Mouse (Mus musculus): ENCODE measurements at regions not wholly inside any gene's neighbourhood (a gene's known extent, or its start where the extent isn't known, plus 50 kb on each side); places are given as distances from the start of the nearest gene placed in this dataset.

GRCm38 (mm10) chr4:131500928-131501650, 337.0 kb downstream of the Ptpru start:
- no peak for DNase-seq

DNA sequence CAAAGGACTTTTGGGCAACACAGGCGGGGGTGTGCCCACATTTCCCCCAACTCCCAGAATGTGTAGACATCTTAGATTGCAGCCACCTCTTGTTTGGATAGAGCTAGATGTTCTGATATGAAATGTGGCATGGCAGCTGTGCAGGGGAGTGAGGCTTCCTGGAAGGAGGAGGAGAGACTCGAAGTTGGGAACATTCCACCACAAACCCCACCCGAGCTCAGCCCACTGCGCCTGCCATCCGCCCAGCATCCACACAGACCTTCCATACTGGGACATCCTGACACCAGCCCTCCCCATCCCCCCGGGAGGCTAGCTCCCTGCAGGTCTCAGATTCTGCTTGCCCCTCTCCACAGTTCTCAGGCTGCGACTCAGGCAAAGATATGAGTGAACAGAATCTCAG, 329.9 kb downstream of the Ptpru start:
- DNase-seq, result no peak

DNA sequence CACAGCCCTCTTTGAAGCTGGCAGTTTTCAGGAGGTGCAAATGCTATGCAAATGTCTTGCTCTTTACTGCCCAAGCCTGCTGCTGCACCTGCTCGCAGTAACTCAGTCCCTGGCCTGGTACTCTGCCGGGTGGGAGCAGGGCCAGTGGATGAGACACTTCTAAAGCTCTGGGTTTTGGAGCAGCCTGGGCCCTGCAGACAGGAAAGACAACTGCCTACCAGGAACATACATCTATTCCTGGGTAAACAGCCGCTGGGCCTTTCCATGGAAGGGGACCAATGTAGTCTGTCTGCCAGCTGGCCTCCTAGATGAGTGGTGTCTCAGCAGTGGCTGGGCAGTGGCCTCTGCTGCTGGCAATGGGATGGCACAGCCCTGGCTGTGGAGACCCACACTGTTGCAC, 326.5 kb downstream of the Ptpru start:
- DNase-seq, result no peak

- DNase-seq, result no peak
Observed at GRCm38 (mm10) chr4:131512768-131513167, 325.3 kb downstream of the Ptpru start.

- DNase-seq, result no peak
Observed at GRCm38 (mm10) chr4:131520636-131521306, 317.3 kb downstream of the Ptpru start.

GRCm38 (mm10) chr4:131521307-131521651, 316.8 kb downstream of the Ptpru start:
- DNase-seq, result no peak

DNA sequence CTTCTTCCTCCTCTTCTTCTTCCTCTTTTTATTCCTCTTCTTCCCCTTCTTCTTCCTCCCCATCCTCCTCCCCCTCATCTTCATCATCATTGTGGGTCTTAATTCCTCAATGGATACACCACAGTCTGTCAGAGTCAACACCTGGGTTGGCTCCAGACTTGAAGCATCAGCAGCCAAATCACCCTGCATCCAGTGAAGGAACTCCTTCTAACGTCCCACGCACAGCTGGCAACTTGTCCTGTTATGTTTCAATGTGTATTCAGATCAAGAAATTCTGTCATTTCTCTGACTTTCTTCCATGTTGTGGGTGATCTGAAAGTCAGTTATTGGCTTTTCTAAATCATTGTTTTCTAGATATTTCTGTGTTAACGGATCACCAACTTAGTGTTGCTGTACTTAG, 312.9 kb downstream of the Ptpru start:
- no peak for DNase-seq

- DNase-seq, result no peak
Observed at GRCm38 (mm10) chr4:131530491-131530890, 307.6 kb downstream of the Ptpru start.

- peak; percentile 30 to 73 for DNase-seq
Observed at GRCm38 (mm10) chr4:131531003-131531402, 307.1 kb downstream of the Ptpru start.

DNA sequence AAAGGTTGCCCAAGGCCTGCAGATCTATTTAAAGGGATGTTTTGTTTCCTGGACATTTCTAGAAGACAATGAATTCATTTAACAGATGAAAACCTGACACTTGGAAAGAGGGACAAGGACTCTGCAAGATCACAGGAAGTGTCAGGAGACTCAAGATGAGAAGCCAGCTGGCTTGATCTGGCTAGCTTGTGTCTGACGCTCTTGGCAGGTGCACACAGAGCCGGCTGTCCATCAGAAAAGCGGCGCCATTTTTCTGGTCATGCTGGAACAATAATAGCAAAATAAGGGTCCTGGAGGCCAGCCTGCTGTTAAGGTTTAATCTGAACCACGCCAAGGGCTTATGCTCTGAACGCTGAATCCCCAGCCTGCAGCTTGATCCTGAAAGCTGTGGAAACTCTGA, 303.3 kb downstream of the Ptpru start:
- DNase-seq, result peak in 1 of 2 experiments; percentile 53

DNA sequence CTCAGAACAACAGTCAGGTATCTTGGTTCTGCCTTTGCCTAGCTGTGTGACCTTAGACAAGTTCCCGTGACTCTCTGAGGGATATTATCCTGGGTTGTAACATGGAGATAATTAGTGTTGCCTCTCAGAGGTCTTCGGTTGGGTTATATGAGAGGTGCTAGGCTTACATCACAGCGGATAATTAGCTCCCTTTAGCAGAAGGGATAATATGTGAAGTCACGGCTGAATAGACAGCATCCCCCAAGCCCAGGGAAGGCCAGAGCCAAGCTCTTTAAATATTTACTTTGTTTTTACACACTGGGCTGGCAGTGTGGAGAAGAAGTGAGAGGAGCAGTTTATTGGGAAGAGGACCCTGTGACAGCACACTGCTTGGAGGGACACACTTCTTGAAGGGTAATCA, 299.9 kb downstream of the Ptpru start:
- DNase-seq, result no peak

DNA sequence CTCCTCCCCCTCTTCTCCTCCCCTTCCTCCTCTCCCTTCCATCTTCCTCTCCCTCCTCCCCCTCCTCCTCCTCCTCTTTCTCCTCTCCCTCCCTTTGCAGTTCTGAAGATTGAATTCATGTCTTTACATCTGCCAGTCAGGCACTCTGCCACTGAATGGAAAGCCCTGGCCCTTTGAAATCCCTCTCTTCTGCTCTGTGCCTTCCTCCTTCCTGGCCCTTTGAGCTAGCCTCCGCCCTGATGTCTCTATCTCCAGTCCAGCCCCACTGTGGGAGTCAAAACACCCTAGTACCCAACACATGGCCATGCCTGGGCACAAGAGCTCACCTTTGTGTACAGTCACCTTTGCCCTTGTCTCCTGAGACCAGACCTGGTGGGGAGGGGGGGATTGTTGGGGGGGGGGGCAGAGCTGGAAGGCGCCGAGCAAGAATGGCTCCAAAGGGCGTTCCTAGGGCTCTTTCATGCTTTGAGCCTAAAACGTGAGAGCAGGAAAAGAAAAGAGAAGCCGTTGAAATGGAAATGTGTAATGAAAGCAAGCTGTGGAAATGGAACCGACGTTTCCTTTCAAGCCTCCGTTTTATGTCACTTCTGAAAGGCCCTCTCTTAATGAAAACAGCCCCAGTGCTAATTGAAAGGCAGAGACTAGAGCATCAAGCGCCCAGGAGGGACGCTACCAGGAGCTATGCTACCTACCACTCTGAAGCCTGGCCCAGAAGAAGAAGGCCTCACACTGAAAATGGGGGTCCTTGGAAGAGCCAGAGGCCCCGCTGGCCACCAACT, 291.5 kb downstream of the Ptpru start:
- DNase-seq, result no peak

- DNase-seq, result no peak
Observed at GRCm38 (mm10) chr4:131549581-131549980, 288.5 kb downstream of the Ptpru start.

- no peak for DNase-seq
Observed at GRCm38 (mm10) chr4:131558513-131558912, 279.6 kb downstream of the Ptpru start.

GRCm38 (mm10) chr4:131563851-131564250, 274.2 kb downstream of the Ptpru start:
- no peak for DNase-seq

DNA sequence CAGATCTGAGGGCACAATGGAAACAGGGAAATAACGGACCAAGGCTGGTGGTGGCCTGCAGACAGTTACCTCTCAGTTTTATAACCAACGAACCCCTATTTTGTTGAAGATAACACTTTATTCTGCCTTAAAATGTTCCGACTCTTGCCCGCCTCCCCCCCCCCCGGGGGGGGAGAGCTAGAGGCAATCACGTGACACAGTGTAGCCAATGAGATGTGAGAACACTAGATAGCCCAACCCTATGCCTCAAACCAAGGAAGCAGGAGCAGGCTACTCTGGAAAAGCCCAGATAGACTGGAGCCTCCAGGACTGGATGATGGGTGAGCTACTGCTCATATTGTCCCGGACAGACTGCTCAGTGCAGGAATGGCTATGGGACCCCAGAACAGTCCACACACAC, 272.9 kb downstream of the Ptpru start:
- no peak for DNase-seq

DNA sequence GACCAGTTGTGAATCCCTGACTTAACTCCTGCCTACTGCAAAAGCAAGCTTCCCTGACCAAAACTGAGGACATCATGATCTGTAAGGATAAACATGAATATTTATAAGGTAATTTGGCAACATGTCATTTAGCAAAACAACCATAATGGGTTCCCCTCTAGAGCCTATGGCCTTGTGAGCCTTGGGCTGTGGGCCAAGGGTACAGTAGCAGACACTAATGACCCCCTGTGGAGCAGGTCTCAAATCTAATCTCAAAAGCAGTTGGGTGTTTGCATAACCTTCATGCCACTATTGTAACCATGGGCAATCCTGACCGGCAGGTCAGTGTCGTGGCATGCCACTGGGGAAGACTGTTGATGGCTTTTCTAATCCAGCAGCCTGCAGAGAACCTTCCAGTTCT, 270.8 kb downstream of the Ptpru start:
- DNase-seq, result no peak

- peak in 1 of 2 experiments; percentile 5 for DNase-seq
Observed at GRCm38 (mm10) chr4:131569156-131569555, 268.9 kb downstream of the Ptpru start.

DNA sequence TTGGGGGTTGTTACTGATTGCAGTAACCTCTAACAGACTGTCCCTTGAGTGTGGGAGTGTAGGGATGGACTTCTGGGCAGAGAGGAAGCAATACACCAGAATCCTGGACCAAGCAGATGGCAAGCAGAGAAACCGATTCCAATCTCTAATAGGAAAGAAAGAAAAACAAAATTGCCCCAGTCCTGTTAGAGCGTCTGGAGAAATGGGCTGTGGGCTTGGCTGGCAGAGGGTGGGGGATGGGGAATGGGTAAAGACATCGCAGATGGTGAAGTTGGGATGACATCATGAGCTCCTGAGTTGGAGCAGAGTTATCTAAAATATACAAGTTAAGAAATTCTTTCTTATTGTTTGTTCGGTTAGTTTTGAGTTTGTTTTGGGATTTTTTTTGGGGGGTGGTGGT, 260.5 kb downstream of the Ptpru start:
- no peak for DNase-seq

DNA sequence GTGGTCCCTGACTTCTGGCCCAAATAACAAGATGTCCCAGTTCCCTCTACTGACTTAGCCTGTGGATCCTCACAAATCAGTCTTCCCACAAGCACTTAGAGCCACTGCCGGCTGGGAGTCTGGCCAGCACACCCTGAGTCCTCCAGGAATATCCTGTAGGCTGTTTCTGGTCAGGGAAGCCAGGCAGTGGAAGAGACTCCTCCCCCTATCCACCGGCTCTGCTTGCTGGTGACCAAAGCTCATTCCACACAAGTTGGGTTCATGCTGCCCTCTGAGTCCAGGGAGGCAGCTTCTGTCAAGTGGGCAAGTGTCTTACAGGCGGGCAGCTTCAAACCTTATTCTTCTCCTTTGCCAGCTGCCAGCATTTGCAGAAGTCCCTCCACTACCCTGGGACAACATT, 252.1 kb downstream of the Ptpru start:
- peak; percentile 22 to 56 for DNase-seq

DNA sequence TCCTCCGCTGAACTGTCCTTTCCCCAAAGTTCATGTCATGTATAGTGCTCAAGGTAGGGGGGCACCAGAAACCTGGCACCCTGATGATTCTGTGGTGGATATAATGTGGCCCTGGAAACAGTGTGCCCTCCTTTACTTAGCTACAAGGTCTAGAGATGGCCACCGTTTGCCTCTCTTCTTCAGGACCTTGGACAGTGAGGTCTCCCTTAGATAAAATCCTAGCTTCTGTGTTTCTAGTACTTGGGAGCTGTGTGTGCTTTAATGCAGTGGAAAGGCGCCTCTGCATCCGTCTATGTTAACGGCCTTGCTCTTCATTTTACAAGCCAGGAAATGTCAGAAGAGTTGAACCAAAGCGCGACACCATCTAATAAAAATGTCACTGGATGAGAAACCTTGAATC, 250.6 kb downstream of the Ptpru start:
- DNase-seq, result no peak

GRCm38 (mm10) chr4:131590136-131590535, 248.0 kb downstream of the Ptpru start:
- peak; percentile 63 to 81 for DNase-seq

DNA sequence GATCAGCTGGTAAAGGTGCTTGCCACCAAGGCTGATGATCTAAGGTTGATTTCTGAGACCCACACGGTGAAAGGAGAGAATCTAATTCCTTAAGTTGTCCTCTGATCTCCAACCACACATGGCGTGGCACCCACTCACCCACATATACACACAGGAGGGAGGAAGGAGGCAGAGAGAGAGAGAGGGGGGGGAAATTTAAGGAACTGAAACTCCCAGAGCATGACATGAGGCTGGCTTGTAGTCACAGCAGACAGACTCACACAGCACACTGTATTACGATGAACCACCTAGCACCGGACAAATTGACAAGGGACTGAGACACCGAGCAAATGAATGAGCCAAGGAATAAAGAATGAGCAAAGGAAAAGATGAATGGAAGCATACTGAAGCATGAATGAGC, 246.6 kb downstream of the Ptpru start:
- DNase-seq, result no peak

DNA sequence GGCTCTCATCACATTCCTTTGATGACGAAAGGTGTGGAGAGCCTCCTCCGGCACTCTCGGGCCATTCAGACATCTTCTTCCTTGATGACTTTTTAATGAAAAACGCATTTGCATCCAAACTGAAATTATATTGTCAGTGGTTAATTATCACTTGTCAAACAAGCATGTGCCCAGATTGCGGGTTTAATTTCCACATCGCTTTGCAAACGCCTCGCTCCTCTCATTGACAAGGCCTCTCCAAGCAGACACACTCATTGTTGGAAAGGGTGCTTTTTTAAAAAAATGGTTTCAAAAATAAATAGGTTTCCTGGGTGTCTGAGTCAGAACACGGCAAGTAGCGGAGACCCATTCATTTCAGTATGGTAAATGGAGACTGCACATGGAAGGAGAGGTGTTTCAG, 240.1 kb downstream of the Ptpru start:
- DNase-seq, result no peak
